Comparison of ENCODE assay signal across 7 mouse cellular contexts in genomic region chr12:111413300-111413699, GRCm38 (mm10). TPM values are rescaled to one million over a fixed set of nuclear protein-coding genes. Genes with fewer than 3 reads are reported as not detected.
DNase-seq lines count a peak whose midpoint lies in the region; ATAC-seq and TF ChIP-seq lines count a peak whose summit lies in the region.

No protein-coding gene starts in this region.

- H3K4me2 ChIP-seq in intestine, postnatal 0 days (replicated peaks; ENCODE audit: low read depth) = peak overlapping the region; percentile 58
- H3K4me2 ChIP-seq in midbrain, embryonic 13.5 days (replicated peaks) = peak overlapping the region; percentile 46

- no peaks in the 10 kb centered on the region for H3K27me3 ChIP-seq in intestine, postnatal 0 days (replicated peaks; ENCODE audit: control insufficient read depth, insufficient read depth, low read length)
- H3K27me3 ChIP-seq in limb, embryonic 10.5 days (ENCODE audit: low read depth, poor library complexity, severe bottlenecking) = peaks cover 71% of the 10 kb centered on the region
- H3K27me3 ChIP-seq in midbrain, embryonic 13.5 days = peaks cover 16% of the 10 kb centered on the region
- H3K27me3 ChIP-seq in small intestine, adult 2 months (ENCODE audit: control insufficient read depth, insufficient read depth, low read length) = no peaks in the 10 kb centered on the region

- TF ChIP-seq CTCF in intestine, postnatal 0 days (IDR thresholded peaks at IDR 0.05; ENCODE audit: low read depth) = peak; percentile 99
- peak; percentile 98 for TF ChIP-seq CTCF in small intestine, adult 2 months (IDR thresholded peaks at IDR 0.05; ENCODE audit: extremely low read depth, insufficient read length, insufficient replicate concordance, low read depth, low read length)

- ATAC-seq in granulocyte monocyte progenitor cell, adult 5-6 weeks (replicated peaks; ENCODE audit: poor library complexity, severe bottlenecking) = peak; percentile 93
- ATAC-seq in intestine, postnatal 0 days = peak; percentile 75
- peak; percentile 87 for ATAC-seq in midbrain, embryonic 13.5 days

- H3K4me1 ChIP-seq in intestine, postnatal 0 days (replicated peaks; ENCODE audit: control insufficient read depth, insufficient read depth, low read length) = peaks cover 4% of the 10 kb centered on the region; the same call in 1 of the 2 replicates
- peaks cover 41% of the 10 kb centered on the region for H3K4me1 ChIP-seq in limb, embryonic 10.5 days
- H3K4me1 ChIP-seq in midbrain, embryonic 13.5 days (replicated peaks) = peaks cover 32% of the 10 kb centered on the region
- peaks cover 8% of the 10 kb centered on the region for H3K4me1 ChIP-seq in small intestine, adult 2 months (ENCODE audit: control insufficient read depth, insufficient read depth, insufficient read length, low read length)

- no peaks in the 10 kb centered on the region for H3K36me3 ChIP-seq in intestine, postnatal 0 days (ENCODE audit: control insufficient read depth, insufficient read depth)
- no peaks in the 10 kb centered on the region for H3K36me3 ChIP-seq in limb, embryonic 10.5 days
- no peaks in the 10 kb centered on the region for H3K36me3 ChIP-seq in midbrain, embryonic 13.5 days
- H3K36me3 ChIP-seq in small intestine, adult 2 months (ENCODE audit: control insufficient read depth, insufficient read depth, low read length) = no peaks in the 10 kb centered on the region

- 0 out of 2 replicates have a peak overlapping the region, but pooled peaks have one; percentile 34 for H3K9ac ChIP-seq in intestine, postnatal 0 days (ENCODE audit: low read depth, low read length)
- 0 out of 2 replicates have a peak overlapping the region, but pooled peaks have one; percentile 24 for H3K9ac ChIP-seq in midbrain, embryonic 13.5 days (replicated peaks)

- WGBS in intestine, postnatal 0 days = 1% methylated on average over 21 of the region's 21 CpGs
- WGBS in limb, embryonic 10.5 days = 2% methylated on average over 21 of the region's 21 CpGs
- WGBS in midbrain, embryonic 13.5 days = under 1% methylated on average over 21 of the region's 21 CpGs
- 3% methylated on average over 21 of the region's 21 CpGs for WGBS in small intestine, adult 2 months

- no peaks in the 10 kb centered on the region for H3K9me3 ChIP-seq in intestine, postnatal 0 days (ENCODE audit: control insufficient read depth)
- H3K9me3 ChIP-seq in limb, embryonic 10.5 days (replicated peaks) = no peaks in the 10 kb centered on the region
- no peaks in the 10 kb centered on the region for H3K9me3 ChIP-seq in midbrain, embryonic 13.5 days

- no peak for TF ChIP-seq POLR2A in small intestine, adult 2 months (IDR thresholded peaks at IDR 0.05; ENCODE audit: low read depth, low read length)

- peak overlapping the region; percentile 46; the same call in 1 of the 2 replicates for H3K27ac ChIP-seq in intestine, postnatal 0 days (ENCODE audit: low read depth, low read length)
- H3K27ac ChIP-seq in limb, embryonic 10.5 days = peak overlapping the region; percentile 73
- no peak overlapping the region for H3K27ac ChIP-seq in midbrain, embryonic 13.5 days
- no peak overlapping the region for H3K27ac ChIP-seq in small intestine, adult 2 months (ENCODE audit: insufficient read depth, low read depth, low read length)

- peak; percentile 95 for DNase-seq in adrenal gland, postnatal 10 days
- DNase-seq in embryo, embryonic 9.5 days (ENCODE audit: extremely low spot score) = peak; percentile 90
- DNase-seq in limb, embryonic 10.5 days (ENCODE audit: low spot score) = peak; percentile 91

- peak overlapping the region; percentile 23; the same call in 1 of the 2 replicates for H3K4me3 ChIP-seq in intestine, postnatal 0 days (ENCODE audit: low read depth, low read length)
- H3K4me3 ChIP-seq in limb, embryonic 10.5 days = peak overlapping the region; percentile 45
- H3K4me3 ChIP-seq in midbrain, embryonic 13.5 days (replicated peaks) = peak overlapping the region; percentile 28
- H3K4me3 ChIP-seq in small intestine, adult 2 months (ENCODE audit: low read depth, low read length) = peak overlapping the region; percentile 27

RNA-seq across cellular contexts. Expression of gene Exoc3l4, which starts 3.5 kb away (rescaled TPM):
- 1 to 10 TPM; 5.1 to 6.7 TPM for total RNA-seq in adrenal gland, postnatal 10 days (2021)
- not detected in 2 replicates for total RNA-seq in granulocyte monocyte progenitor cell, adult 5-6 weeks (2014; fragmentation: Nextera tagmentation)
- total RNA-seq in granulocyte monocyte progenitor cell, adult 5-6 weeks (2017) = 0.26 TPM in 1 of 2 replicates, not detected in the other
- 163 and 172 TPM in 2 replicates for polyA plus RNA-seq in intestine, postnatal 0 days (2015; fragmentation: Nextera tagmentation; extraction: Ambion mirVana)
- 5.1 and 6.5 TPM in 2 replicates for polyA plus RNA-seq in limb, embryonic 10.5 days (2016; fragmentation: Nextera tagmentation; extraction: Ambion mirVana)
- 2.0 and 2.4 TPM in 2 replicates for polyA plus RNA-seq in midbrain, embryonic 13.5 days (2015; fragmentation: Nextera tagmentation; extraction: Ambion mirVana)
- polyA plus RNA-seq in small intestine, adult 2 months (2012; rRNA removed) = 356 and 552 TPM in 2 replicates

RNA-seq across cellular contexts. Expression of gene Lbhd2, which starts 6.7 kb away (rescaled TPM):
- total RNA-seq in adrenal gland, postnatal 10 days (2021) = under 1 TPM in 1 of 2 experiments, not detected in 1; 0.48 TPM
- total RNA-seq in granulocyte monocyte progenitor cell, adult 5-6 weeks (2014; fragmentation: Nextera tagmentation) = not detected in 2 replicates
- total RNA-seq in granulocyte monocyte progenitor cell, adult 5-6 weeks (2017) = not detected in 2 replicates
- 2.2 and 2.8 TPM in 2 replicates for polyA plus RNA-seq in intestine, postnatal 0 days (2015; fragmentation: Nextera tagmentation; extraction: Ambion mirVana)
- polyA plus RNA-seq in limb, embryonic 10.5 days (2016; fragmentation: Nextera tagmentation; extraction: Ambion mirVana) = not detected in 2 replicates
- polyA plus RNA-seq in midbrain, embryonic 13.5 days (2015; fragmentation: Nextera tagmentation; extraction: Ambion mirVana) = 0.32 TPM in 1 of 2 replicates, not detected in the other
- polyA plus RNA-seq in small intestine, adult 2 months (2012; rRNA removed) = not detected in 2 replicates

RNA-seq across cellular contexts. Expression of gene Tnfaip2, which starts 29.0 kb away (rescaled TPM):
- 10 to 100 TPM; 15.0 to 18.5 TPM for total RNA-seq in adrenal gland, postnatal 10 days (2021)
- total RNA-seq in granulocyte monocyte progenitor cell, adult 5-6 weeks (2014; fragmentation: Nextera tagmentation) = 28.6 and 30.4 TPM in 2 replicates
- total RNA-seq in granulocyte monocyte progenitor cell, adult 5-6 weeks (2017) = 27.4 and 56.1 TPM in 2 replicates
- 10.5 and 10.8 TPM in 2 replicates for polyA plus RNA-seq in intestine, postnatal 0 days (2015; fragmentation: Nextera tagmentation; extraction: Ambion mirVana)
- 4.3 and 6.0 TPM in 2 replicates for polyA plus RNA-seq in limb, embryonic 10.5 days (2016; fragmentation: Nextera tagmentation; extraction: Ambion mirVana)
- 0.28 and 1.3 TPM in 2 replicates for polyA plus RNA-seq in midbrain, embryonic 13.5 days (2015; fragmentation: Nextera tagmentation; extraction: Ambion mirVana)
- polyA plus RNA-seq in small intestine, adult 2 months (2012; rRNA removed) = 10.2 and 16.4 TPM in 2 replicates

RNA-seq across cellular contexts. Expression of gene Cdc42bpb, which starts 35.8 kb away (rescaled TPM):
- total RNA-seq in adrenal gland, postnatal 10 days (2021) = 100 to 1,000 TPM; 103 to 118 TPM
- 5.6 and 8.1 TPM in 2 replicates for total RNA-seq in granulocyte monocyte progenitor cell, adult 5-6 weeks (2014; fragmentation: Nextera tagmentation)
- 4.8 and 8.6 TPM in 2 replicates for total RNA-seq in granulocyte monocyte progenitor cell, adult 5-6 weeks (2017)
- 26.4 and 27.2 TPM in 2 replicates for polyA plus RNA-seq in intestine, postnatal 0 days (2015; fragmentation: Nextera tagmentation; extraction: Ambion mirVana)
- 30.4 and 32.0 TPM in 2 replicates for polyA plus RNA-seq in limb, embryonic 10.5 days (2016; fragmentation: Nextera tagmentation; extraction: Ambion mirVana)
- polyA plus RNA-seq in midbrain, embryonic 13.5 days (2015; fragmentation: Nextera tagmentation; extraction: Ambion mirVana) = 37.7 and 39.8 TPM in 2 replicates
- polyA plus RNA-seq in small intestine, adult 2 months (2012; rRNA removed) = 190 and 472 TPM in 2 replicates

Comparison
In these comparisons a context has a peak if more than half of its experiments do, and no peak if none do; other contexts are left out.
1. H3K27ac ChIP-seq: peak in intestine, postnatal 0 days (single experiment) and limb, embryonic 10.5 days (single experiment); none in midbrain, embryonic 13.5 days (single experiment) and small intestine, adult 2 months (single experiment).
2. RNA of gene Exoc3l4, which starts 3.5 kb away (polyA plus RNA-seq): 356 to 552 TPM in small intestine, adult 2 months and 163 to 172 TPM in intestine, postnatal 0 days; 5.1 to 6.5 TPM in limb, embryonic 10.5 days and 2.0 to 2.4 TPM in midbrain, embryonic 13.5 days; every median in the first group is over 10 times any median in the second.
3. Peak in every context shown above with its lines, with median percentiles within 50 percentile points of each other: DNase-seq, ATAC-seq and H3K4me3 ChIP-seq.